Mouse (Mus musculus) small intestine, adult 2 months (tissue): ENCODE data around the gene Dlg5. TPM values are rescaled to one million over a fixed set of nuclear protein-coding genes. Genes with fewer than 3 reads are reported as not detected.

Source experiments
- H3K27ac ChIP-seq: fragments of 200-500 bp; 2 replicates; pipeline ENCODE4 v1.5.1; 2012; ENCODE audit warnings: low read depth, low read length, control low read depth, inconsistent platforms; ENCODE audit not compliant: insufficient read depth
- H3K27me3 ChIP-seq: fragments of 200-500 bp; 2 replicates; pipeline ENCODE4 v1.6.1; 2012; ENCODE audit warnings: mild to moderate bottlenecking, moderate library complexity, low read length, inconsistent platforms; ENCODE audit not compliant: control insufficient read depth, insufficient read depth
- H3K36me3 ChIP-seq: fragments of 200-500 bp; 2 replicates; pipeline ENCODE4 v1.6.1; 2012; ENCODE audit warnings: mild to moderate bottlenecking, low read length, control low read depth, inconsistent platforms; ENCODE audit not compliant: control insufficient read depth, insufficient read depth
- H3K4me1 ChIP-seq: fragments of 200-500 bp; 2 replicates; pipeline ENCODE4 v1.6.1; 2012; ENCODE audit warnings: low read length, inconsistent platforms, mixed read lengths; ENCODE audit not compliant: control insufficient read depth, insufficient read depth, insufficient read length
- H3K4me3 ChIP-seq: fragments of 200-500 bp; 2 replicates; pipeline ENCODE4 v1.5.1; 2012; ENCODE audit warnings: low read depth, mild to moderate bottlenecking, control low read depth, inconsistent platforms, low read length, moderate library complexity
- CTCF ChIP-seq: fragments of 200-500 bp; IDR thresholded peaks from 2 replicates; pipeline ENCODE4 v1.5.1; 2012; ENCODE audit warnings: low read depth, mild to moderate bottlenecking, control low read depth, inconsistent platforms, low read length, moderate library complexity, mixed read lengths; ENCODE audit not compliant: insufficient replicate concordance, insufficient read length; ENCODE audit errors: extremely low read depth
- POLR2A ChIP-seq: fragments of 200-500 bp; IDR thresholded peaks from 2 replicates; pipeline ENCODE4 v1.6.1; 2012; ENCODE audit warnings: low read depth, mild to moderate bottlenecking, control low read depth, inconsistent platforms, low read length, moderate library complexity
- WGBS: fragments of 180-500 bp; shearing (Covaris S2); methylation state at CpG from one replicate; pipeline ENCODE4 v1.1.7; 2018; 5-methylcytosine and 5-hydroxymethylcytosine counted together
- polyA plus RNA-seq: library from polyadenylated mRNA; depleted of rRNA; stranded (reverse); fragments of >200 nt; gene quantifications from 2 replicates; pipeline ENCODE4 v1.2.3, GENCODE M21; 2012

Dlg5 gene
- polyA plus RNA-seq, 1 experiment = 21.1 TPM

- Histone ChIP-seq H3K36me3 (peaks cover 22% of the 10 kb centered on the region), H3K27ac (no peak overlapping the region), H3K27me3 (no peaks in the 10 kb centered on the region), H3K4me3 (no peak overlapping the region), H3K4me1 (no peaks in the 10 kb centered on the region)
- WGBS = 81% methylated on average over 13 of the region's 13 CpGs
- TF ChIP-seq CTCF = no peak
- no peak for TF ChIP-seq POLR2A
Measured at GRCm38 (mm10) chr14:24171639-24172311, 73.9 kb downstream of the Dlg5 start.

- no peak overlapping the region for H3K4me3 ChIP-seq
- no peak for TF ChIP-seq POLR2A
- no peak for TF ChIP-seq CTCF
- H3K27me3 ChIP-seq = no peaks in the 10 kb centered on the region
- H3K27ac ChIP-seq = no peak overlapping the region
- peaks cover 14% of the 10 kb centered on the region; the same call in 1 of the 2 replicates for H3K4me1 ChIP-seq
- WGBS = 96% methylated on average over 8 of the region's 8 CpGs
- peaks cover 25% of the 10 kb centered on the region for H3K36me3 ChIP-seq
Measured at GRCm38 (mm10) chr14:24166046-24166445, 79.7 kb downstream of the Dlg5 start.

- Histone ChIP-seq H3K27ac (0 out of 2 replicates have a peak overlapping the region, but pooled peaks have one; percentile 18), H3K27me3 (no peaks in the 10 kb centered on the region), H3K4me3 (no peak overlapping the region), H3K4me1 (peaks cover 14% of the 10 kb centered on the region; the same call in 1 of the 2 replicates), H3K36me3 (peaks cover 21% of the 10 kb centered on the region)
- TF ChIP-seq POLR2A (no peak), CTCF (no peak)
- 44% methylated on average over 8 of the region's 8 CpGs for WGBS
Measured at GRCm38 (mm10) chr14:24164721-24165367, 80.9 kb downstream of the Dlg5 start.

- no peaks in the 10 kb centered on the region for H3K27me3 ChIP-seq
- H3K27ac ChIP-seq = no peak overlapping the region
- H3K36me3 ChIP-seq = peaks cover 34% of the 10 kb centered on the region
- TF ChIP-seq CTCF (no peak), POLR2A (no peak)
- H3K4me1 ChIP-seq = peaks cover 14% of the 10 kb centered on the region; the same call in 1 of the 2 replicates
- 95% methylated on average over 10 of the region's 10 CpGs for WGBS
- no peak overlapping the region for H3K4me3 ChIP-seq
Measured at GRCm38 (mm10) chr14:24162856-24163255, 82.9 kb downstream of the Dlg5 start.

GRCm38 (mm10) chr14:24148892-24149291 lies 96.8 kb downstream of the Dlg5 start:
- Histone ChIP-seq H3K27ac (no peak overlapping the region), H3K27me3 (no peaks in the 10 kb centered on the region), H3K4me1 (no peaks in the 10 kb centered on the region; the same call in 1 of the 2 replicates), H3K4me3 (no peak overlapping the region), H3K36me3 (peaks cover 60% of the 10 kb centered on the region)
- WGBS = 78% methylated on average over 2 of the region's 2 CpGs
- TF ChIP-seq POLR2A = no peak
- TF ChIP-seq CTCF = no peak

- Histone ChIP-seq H3K4me1 (peaks cover 21% of the 10 kb centered on the region; the same call in 1 of the 2 replicates), H3K27me3 (no peaks in the 10 kb centered on the region), H3K4me3 (no peak overlapping the region), H3K36me3 (peaks cover 46% of the 10 kb centered on the region), H3K27ac (no peak overlapping the region)
- WGBS = 87% methylated on average over 3 of the region's 3 CpGs
- no peak for TF ChIP-seq POLR2A
- no peak for TF ChIP-seq CTCF
Measured at GRCm38 (mm10) chr14:24144821-24145220, 100.9 kb downstream of the Dlg5 start.

- Histone ChIP-seq H3K27me3 (no peaks in the 10 kb centered on the region), H3K4me1 (peaks cover 21% of the 10 kb centered on the region; the same call in 1 of the 2 replicates), H3K4me3 (no peak overlapping the region), H3K36me3 (peaks cover 43% of the 10 kb centered on the region), H3K27ac (no peak overlapping the region)
- TF ChIP-seq CTCF = no peak
- TF ChIP-seq POLR2A = no peak
- 54% methylated on average over 8 of the region's 8 CpGs for WGBS
Measured at GRCm38 (mm10) chr14:24144421-24144820, 101.3 kb downstream of the Dlg5 start.
